10 mouse cellular contexts compared by ENCODE assay signal in genomic region chr9:111057544-111058370, GRCm38 (mm10). TPM values are rescaled to one million over a fixed set of nuclear protein-coding genes. Genes with fewer than 3 reads are reported as not detected.
DNase-seq lines count a peak whose midpoint lies in the region; ATAC-seq lines count a peak whose summit lies in the region.
"Had no signal": no experiment of that assay in that cellular context is flagged by ENCODE, and none has a peak within 500 bp of the region (broad histone marks: within the 10 kb centered on the region; RNA-seq: fewer than 3 reads in every experiment).

No protein-coding gene starts in this region.

- H3K27me3 ChIP-seq in hindbrain, embryonic 14.5 days (ENCODE audit: control insufficient read depth, insufficient read depth, low read length), result no peaks in the 10 kb centered on the region
- no peaks in the 10 kb centered on the region for H3K27me3 ChIP-seq in hindbrain, embryonic 16.5 days (replicated peaks; ENCODE audit: control insufficient read depth, insufficient read depth, low read length)
- H3K27me3 ChIP-seq in liver, embryonic 12.5 days (replicated peaks), result no peaks in the 10 kb centered on the region; the same call in 1 of the 2 replicates

- no peak overlapping the region for H3K9ac ChIP-seq in hindbrain, embryonic 14.5 days
- no peak overlapping the region for H3K9ac ChIP-seq in hindbrain, embryonic 16.5 days (ENCODE audit: low read depth, low read length)
- peak overlapping the region; percentile 84 for H3K9ac ChIP-seq in liver, embryonic 12.5 days

- no peaks in the 10 kb centered on the region for H3K9me3 ChIP-seq in hindbrain, embryonic 14.5 days (ENCODE audit: control insufficient read depth, low read length)
- no peaks in the 10 kb centered on the region for H3K9me3 ChIP-seq in hindbrain, embryonic 16.5 days (ENCODE audit: control insufficient read depth, low read length)
- no peaks in the 10 kb centered on the region for H3K9me3 ChIP-seq in liver, embryonic 12.5 days (replicated peaks)

- DNase-seq in hindbrain, embryonic 14.5 days (ENCODE audit: low spot score), result no peak
- peak; percentile 50 for DNase-seq in A20 (ENCODE audit: low read depth, low spot score)
- DNase-seq in c-Kit-negative CD71-positive TER-119-positive erythroid progenitor cells, embryonic 14.5 days (ENCODE audit: low read depth, low spot score), result peak; percentile 29
- DNase-seq in layer of hippocampus, adult 11-12 months (ENCODE audit: low spot score), result no peak
- DNase-seq in retina, embryonic 14.5 days (ENCODE audit: low spot score), result no peak
- DNase-seq in left cerebral cortex, adult 11 months (ENCODE audit: low spot score), result no peak

- 0 out of 2 replicates have a peak overlapping the region, but pooled peaks have one; percentile 34 for H3K4me2 ChIP-seq in hindbrain, embryonic 14.5 days (replicated peaks)
- H3K4me2 ChIP-seq in hindbrain, embryonic 16.5 days (ENCODE audit: low read length), result no peak overlapping the region
- H3K4me2 ChIP-seq in liver, embryonic 12.5 days, result peak overlapping the region; percentile 79

- H3K27ac ChIP-seq in hindbrain, embryonic 14.5 days, result no peak overlapping the region
- H3K27ac ChIP-seq in hindbrain, embryonic 16.5 days (ENCODE audit: low read depth, low read length), result no peak overlapping the region
- peak overlapping the region; percentile 99 for H3K27ac ChIP-seq in liver, embryonic 12.5 days

- no peak for ATAC-seq in hindbrain, embryonic 14.5 days (ENCODE audit: low FRiP score)
- no peak for ATAC-seq in hindbrain, embryonic 16.5 days
- peak; percentile 6; the same call in 1 of the 2 replicates for ATAC-seq in liver, embryonic 12.5 days

- H3K4me1 ChIP-seq in hindbrain, embryonic 14.5 days (replicated peaks; ENCODE audit: control insufficient read depth, insufficient read depth, low read length), result no peaks in the 10 kb centered on the region
- no peaks in the 10 kb centered on the region for H3K4me1 ChIP-seq in hindbrain, embryonic 16.5 days (ENCODE audit: control insufficient read depth, insufficient read depth, low read depth, low read length)
- peaks cover 56% of the 10 kb centered on the region for H3K4me1 ChIP-seq in liver, embryonic 12.5 days

- H3K4me3 ChIP-seq in hindbrain, embryonic 14.5 days (replicated peaks; ENCODE audit: low read length), result no peak overlapping the region
- H3K4me3 ChIP-seq in hindbrain, embryonic 16.5 days (ENCODE audit: low read length), result no peak overlapping the region
- H3K4me3 ChIP-seq in liver, embryonic 12.5 days, result peak overlapping the region; percentile 77

- WGBS in hindbrain, embryonic 14.5 days, result 74% methylated on average over 14 of the region's 14 CpGs
- WGBS in hindbrain, embryonic 16.5 days, result 72% methylated on average over 14 of the region's 14 CpGs
- 43% methylated on average over 14 of the region's 14 CpGs for WGBS in liver, embryonic 12.5 days (ENCODE audit: insufficient replicate concordance)

- no peaks in the 10 kb centered on the region for H3K36me3 ChIP-seq in hindbrain, embryonic 14.5 days (replicated peaks; ENCODE audit: control insufficient read depth, insufficient read depth)
- no peaks in the 10 kb centered on the region for H3K36me3 ChIP-seq in hindbrain, embryonic 16.5 days (ENCODE audit: control insufficient read depth, insufficient read depth, low read length)
- H3K36me3 ChIP-seq in liver, embryonic 12.5 days, result peaks cover 20% of the 10 kb centered on the region

RNA-seq across cellular contexts. Expression of gene Ccrl2, which starts 0.4 kb away (rescaled TPM):
- polyA plus RNA-seq in hindbrain, embryonic 14.5 days (2014; fragmentation: Nextera tagmentation; extraction: Ambion mirVana), result 0.97 and 1.3 TPM in 2 replicates
- 0.86 and 1.2 TPM in 2 replicates for polyA plus RNA-seq in hindbrain, embryonic 16.5 days (2015; fragmentation: Nextera tagmentation; extraction: Ambion mirVana)
- polyA plus RNA-seq in liver, embryonic 12.5 days (2016; fragmentation: Nextera tagmentation; extraction: Ambion mirVana), result 12.2 and 13.4 TPM in 2 replicates

RNA-seq across cellular contexts. Expression of gene Ltf, which starts 38.7 kb away (rescaled TPM):
- polyA plus RNA-seq in hindbrain, embryonic 14.5 days (2014; fragmentation: Nextera tagmentation; extraction: Ambion mirVana), result 1.1 and 1.7 TPM in 2 replicates
- 1.0 and 1.3 TPM in 2 replicates for polyA plus RNA-seq in hindbrain, embryonic 16.5 days (2015; fragmentation: Nextera tagmentation; extraction: Ambion mirVana)
- 17.0 and 18.7 TPM in 2 replicates for polyA plus RNA-seq in liver, embryonic 12.5 days (2016; fragmentation: Nextera tagmentation; extraction: Ambion mirVana)
- polyA plus RNA-seq: cortical plate, adult 2 months; urinary bladder, adult 2 months had no signal

RNA-seq across cellular contexts. Expression of gene Lrrfip2, which starts 59.6 kb away (rescaled TPM):
- 40.5 and 48.7 TPM in 2 replicates for polyA plus RNA-seq in hindbrain, embryonic 14.5 days (2014; fragmentation: Nextera tagmentation; extraction: Ambion mirVana)
- 46.5 and 47.1 TPM in 2 replicates for polyA plus RNA-seq in hindbrain, embryonic 16.5 days (2015; fragmentation: Nextera tagmentation; extraction: Ambion mirVana)
- 29.5 and 30.6 TPM in 2 replicates for polyA plus RNA-seq in liver, embryonic 12.5 days (2016; fragmentation: Nextera tagmentation; extraction: Ambion mirVana)

Comparison
In these comparisons a context has a peak if more than half of its experiments do, and no peak if none do; other contexts are left out.
1. DNase-seq: peak in A20 (single experiment) and c-Kit-negative CD71-positive TER-119-positive erythroid progenitor cells, embryonic 14.5 days (single experiment); none in hindbrain, embryonic 14.5 days (single experiment), layer of hippocampus, adult 11-12 months (single experiment), retina, embryonic 14.5 days (single experiment) and left cerebral cortex, adult 11 months (single experiment).